Mouse (Mus musculus) heart, embryonic 10.5 days (tissue): ENCODE data around the gene Rbm11. TPM values are rescaled to one million over a fixed set of nuclear protein-coding genes. Genes with fewer than 3 reads are reported as not detected.

Experiments
- polyA plus RNA-seq: library from polyadenylated mRNA; unstranded; fragments of >200 nt; fragmentation: Nextera tagmentation; extraction: Ambion mirVana; gene quantifications from 2 replicates; pipeline ENCODE4 v1.2.1, GENCODE M21; 2016

Rbm11 gene
- polyA plus RNA-seq, 1 experiment from 2014 or later: 0.28 TPM

Other genes with a start within 250 kb of the Rbm11 start
- gene Lipi, start 6.8 kb upstream of the Rbm11 start, polyA plus RNA-seq: not detected in 2 replicates
- 21.5 and 23.4 TPM in 2 replicates for gene Hspa13, start 174.3 kb downstream of the Rbm11 start, polyA plus RNA-seq